Mouse (Mus musculus): Measurements from ENCODE around the gene Foxf2. TPM values are rescaled to one million over a fixed set of nuclear protein-coding genes. Genes with fewer than 3 reads are reported as not detected.
A peak's percentile ranks its signal among the peaks of the same experiment; 100 is the strongest.

Gene Foxf2
- 1.1 and 1.7 TPM in 2 replicates for polyA plus RNA-seq (2014; fragmentation: Nextera tagmentation; extraction: Ambion mirVana)

- H3K4me1 ChIP-seq (ENCODE audit: control insufficient read depth, insufficient read depth, low read length): peaks cover 24% of the 10 kb centered on the region
- 1% methylated on average over 66 of the region's 74 CpGs for WGBS (ENCODE audit: insufficient replicate concordance)
- H3K27ac ChIP-seq (ENCODE audit: low read depth, low read length): no peak within 1 kb of the TSS
- H3K9ac ChIP-seq (ENCODE audit: low read depth, low read length): peak within 1 kb of the TSS; percentile 29; the same call in 1 of the 2 replicates
- peaks cover 97% of the 10 kb centered on the region for H3K27me3 ChIP-seq (ENCODE audit: control insufficient read depth, insufficient read depth, low read length)
- peak within 1 kb of the TSS; percentile 56 for H3K4me3 ChIP-seq (ENCODE audit: low read depth, low read length)
- no peaks in the 10 kb centered on the region for H3K9me3 ChIP-seq (replicated peaks; ENCODE audit: control insufficient read depth, low read length)
- 0 out of 2 replicates have a peak, but pooled peaks have one; percentile 25 for ATAC-seq (replicated peaks; ENCODE audit: insufficient number of reproducible peaks, low FRiP score, low TSS enrichment)
- H3K4me2 ChIP-seq: peak within 1 kb of the TSS; percentile 94
- H3K36me3 ChIP-seq (ENCODE audit: control insufficient read depth, insufficient read depth, low read length): no peaks in the 10 kb centered on the region
Measured at GRCm38 (mm10) chr13:31625333-31626101, at the start of gene Foxf2. TSS of gene Foxf2 (plus strand) at chr13:31625816.

DNA sequence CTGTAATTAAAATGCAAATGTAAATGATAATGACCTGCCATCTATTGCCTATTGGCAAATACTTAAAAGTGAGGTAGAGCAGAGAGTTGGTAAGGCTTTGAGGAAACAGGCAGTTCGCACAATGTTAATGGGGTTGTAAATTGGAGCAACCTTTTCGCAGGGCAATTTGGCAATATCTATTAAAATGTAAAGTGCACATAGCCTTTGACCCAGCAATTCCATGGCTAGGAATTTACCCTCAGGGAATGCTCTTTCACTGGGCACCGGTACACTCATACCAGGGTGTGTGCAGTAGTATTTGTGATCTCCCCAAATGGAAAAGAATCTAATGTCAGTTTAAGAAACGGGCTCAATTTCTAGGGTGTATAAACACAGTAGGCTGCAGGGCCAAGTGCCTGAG, 48.9 kb upstream of the Foxf2 start:
- peaks cover 20% of the 10 kb centered on the region for H3K27me3 ChIP-seq (ENCODE audit: control insufficient read depth, insufficient read depth, low read length)
- H3K4me1 ChIP-seq (ENCODE audit: control insufficient read depth, insufficient read depth, low read length): no peaks in the 10 kb centered on the region
- no peak overlapping the region for H3K4me2 ChIP-seq

GRCm38 (mm10) chr13:31577576-31577975, 48.0 kb upstream of the Foxf2 start:
- Histone ChIP-seq H3K9me3 (replicated peaks; ENCODE audit: control insufficient read depth, low read length) (no peaks in the 10 kb centered on the region), H3K4me3 (ENCODE audit: low read depth, low read length) (no peak overlapping the region), H3K4me1 (ENCODE audit: control insufficient read depth, insufficient read depth, low read length) (no peaks in the 10 kb centered on the region), H3K36me3 (ENCODE audit: control insufficient read depth, insufficient read depth, low read length) (no peaks in the 10 kb centered on the region), H3K27ac (ENCODE audit: low read depth, low read length) (no peak overlapping the region), H3K27me3 (ENCODE audit: control insufficient read depth, insufficient read depth, low read length) (peaks cover 20% of the 10 kb centered on the region), H3K4me2 (no peak overlapping the region), H3K9ac (ENCODE audit: low read depth, low read length) (no peak overlapping the region)
- WGBS (ENCODE audit: insufficient replicate concordance): 37% methylated on average over 6 of the region's 6 CpGs
- ATAC-seq (replicated peaks; ENCODE audit: insufficient number of reproducible peaks, low FRiP score, low TSS enrichment): no peak

More for the DNA sequence above, 48.9 kb upstream of the Foxf2 start:
- no peaks in the 10 kb centered on the region for H3K36me3 ChIP-seq (ENCODE audit: control insufficient read depth, insufficient read depth, low read length)
- H3K9ac ChIP-seq (ENCODE audit: low read depth, low read length): no peak overlapping the region
- ATAC-seq (replicated peaks; ENCODE audit: insufficient number of reproducible peaks, low FRiP score, low TSS enrichment): no peak
- H3K9me3 ChIP-seq (replicated peaks; ENCODE audit: control insufficient read depth, low read length): no peaks in the 10 kb centered on the region
- H3K27ac ChIP-seq (ENCODE audit: low read depth, low read length): no peak overlapping the region
- H3K4me3 ChIP-seq (ENCODE audit: low read depth, low read length): no peak overlapping the region
- 66% methylated on average over 4 of the region's 4 CpGs for WGBS (ENCODE audit: insufficient replicate concordance)

- H3K27me3 ChIP-seq (ENCODE audit: control insufficient read depth, insufficient read depth, low read length): peaks cover 16% of the 10 kb centered on the region
- H3K9me3 ChIP-seq (replicated peaks; ENCODE audit: control insufficient read depth, low read length): no peaks in the 10 kb centered on the region
- H3K27ac ChIP-seq (ENCODE audit: low read depth, low read length): no peak overlapping the region
- no peak for ATAC-seq (replicated peaks; ENCODE audit: insufficient number of reproducible peaks, low FRiP score, low TSS enrichment)
- no peaks in the 10 kb centered on the region for H3K36me3 ChIP-seq (ENCODE audit: control insufficient read depth, insufficient read depth, low read length)
- H3K9ac ChIP-seq (ENCODE audit: low read depth, low read length): no peak overlapping the region
- H3K4me3 ChIP-seq (ENCODE audit: low read depth, low read length): no peak overlapping the region
- no peaks in the 10 kb centered on the region for H3K4me1 ChIP-seq (ENCODE audit: control insufficient read depth, insufficient read depth, low read length)
- no peak overlapping the region for H3K4me2 ChIP-seq
- 71% methylated on average over 10 of the region's 10 CpGs for WGBS (ENCODE audit: insufficient replicate concordance)
Measured at GRCm38 (mm10) chr13:31578389-31578788, 47.2 kb upstream of the Foxf2 start.

- Histone ChIP-seq H3K36me3 (ENCODE audit: control insufficient read depth, insufficient read depth, low read length) (no peaks in the 10 kb centered on the region), H3K9me3 (replicated peaks; ENCODE audit: control insufficient read depth, low read length) (no peaks in the 10 kb centered on the region), H3K4me1 (ENCODE audit: control insufficient read depth, insufficient read depth, low read length) (no peaks in the 10 kb centered on the region), H3K27ac (ENCODE audit: low read depth, low read length) (no peak overlapping the region), H3K9ac (ENCODE audit: low read depth, low read length) (no peak overlapping the region), H3K27me3 (ENCODE audit: control insufficient read depth, insufficient read depth, low read length) (peaks cover 9% of the 10 kb centered on the region; the same call in 1 of the 2 replicates), H3K4me2 (no peak overlapping the region), H3K4me3 (ENCODE audit: low read depth, low read length) (no peak overlapping the region)
- ATAC-seq (replicated peaks; ENCODE audit: insufficient number of reproducible peaks, low FRiP score, low TSS enrichment): no peak
- WGBS (ENCODE audit: insufficient replicate concordance): 48% methylated on average over 9 of the region's 9 CpGs
Measured at GRCm38 (mm10) chr13:31579866-31580265, 45.8 kb upstream of the Foxf2 start.

DNA sequence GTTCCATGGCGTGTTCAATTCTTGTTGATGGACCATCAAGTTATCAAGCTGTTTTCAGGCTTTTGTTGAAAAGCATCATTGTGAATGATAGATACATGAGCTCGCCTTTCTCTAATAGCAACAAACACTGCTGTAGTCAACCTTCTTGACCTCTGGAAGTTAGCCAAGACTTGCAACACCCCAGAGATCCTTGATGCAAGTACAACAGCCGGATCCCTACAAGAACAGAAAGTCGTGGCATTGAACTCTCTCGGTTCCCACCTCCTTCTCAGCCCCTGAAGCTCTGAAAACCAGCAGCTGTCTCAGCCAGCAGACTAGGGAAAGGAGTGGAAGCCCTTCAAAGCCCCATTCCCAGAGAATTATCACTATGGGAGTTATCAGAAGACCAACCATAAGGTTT, 38.3 kb upstream of the Foxf2 start:
- H3K4me3 ChIP-seq (ENCODE audit: low read depth, low read length): no peak overlapping the region
- H3K9me3 ChIP-seq (replicated peaks; ENCODE audit: control insufficient read depth, low read length): no peaks in the 10 kb centered on the region
- H3K27me3 ChIP-seq (ENCODE audit: control insufficient read depth, insufficient read depth, low read length): no peaks in the 10 kb centered on the region
- H3K4me1 ChIP-seq (ENCODE audit: control insufficient read depth, insufficient read depth, low read length): no peaks in the 10 kb centered on the region
- H3K9ac ChIP-seq (ENCODE audit: low read depth, low read length): no peak overlapping the region
- no peak for ATAC-seq (replicated peaks; ENCODE audit: insufficient number of reproducible peaks, low FRiP score, low TSS enrichment)
- H3K4me2 ChIP-seq: no peak overlapping the region
- H3K36me3 ChIP-seq (ENCODE audit: control insufficient read depth, insufficient read depth, low read length): no peaks in the 10 kb centered on the region
- no peak overlapping the region for H3K27ac ChIP-seq (ENCODE audit: low read depth, low read length)
- WGBS (ENCODE audit: insufficient replicate concordance): 56% methylated on average over 5 of the region's 5 CpGs

- H3K4me3 ChIP-seq (ENCODE audit: low read depth, low read length): no peak overlapping the region
- ATAC-seq (replicated peaks; ENCODE audit: insufficient number of reproducible peaks, low FRiP score, low TSS enrichment): no peak
- no peaks in the 10 kb centered on the region for H3K4me1 ChIP-seq (ENCODE audit: control insufficient read depth, insufficient read depth, low read length)
- no peak overlapping the region for H3K27ac ChIP-seq (ENCODE audit: low read depth, low read length)
- no peak overlapping the region for H3K9ac ChIP-seq (ENCODE audit: low read depth, low read length)
- WGBS (ENCODE audit: insufficient replicate concordance): 70% methylated on average over 5 of the region's 5 CpGs
- H3K36me3 ChIP-seq (ENCODE audit: control insufficient read depth, insufficient read depth, low read length): no peaks in the 10 kb centered on the region
- no peaks in the 10 kb centered on the region for H3K27me3 ChIP-seq (ENCODE audit: control insufficient read depth, insufficient read depth, low read length)
- no peak overlapping the region for H3K4me2 ChIP-seq
- H3K9me3 ChIP-seq (replicated peaks; ENCODE audit: control insufficient read depth, low read length): no peaks in the 10 kb centered on the region
Measured at GRCm38 (mm10) chr13:31599576-31599975, 26.0 kb upstream of the Foxf2 start.

- 80% methylated on average over 6 of the region's 6 CpGs for WGBS (ENCODE audit: insufficient replicate concordance)
- H3K27ac ChIP-seq (ENCODE audit: low read depth, low read length): no peak overlapping the region
- no peak for ATAC-seq (replicated peaks; ENCODE audit: insufficient number of reproducible peaks, low FRiP score, low TSS enrichment)
Measured at GRCm38 (mm10) chr13:31603964-31604363, 21.7 kb upstream of the Foxf2 start.

More at GRCm38 (mm10) chr13:31603964-31604363, 21.7 kb upstream of the Foxf2 start:
- no peak overlapping the region for H3K9ac ChIP-seq (ENCODE audit: low read depth, low read length)
- no peak overlapping the region for H3K4me3 ChIP-seq (ENCODE audit: low read depth, low read length)
- no peaks in the 10 kb centered on the region for H3K9me3 ChIP-seq (replicated peaks; ENCODE audit: control insufficient read depth, low read length)
- H3K27me3 ChIP-seq (ENCODE audit: control insufficient read depth, insufficient read depth, low read length): no peaks in the 10 kb centered on the region; the same call in 1 of the 2 replicates
- H3K36me3 ChIP-seq (ENCODE audit: control insufficient read depth, insufficient read depth, low read length): no peaks in the 10 kb centered on the region
- no peaks in the 10 kb centered on the region for H3K4me1 ChIP-seq (ENCODE audit: control insufficient read depth, insufficient read depth, low read length)
- no peak overlapping the region for H3K4me2 ChIP-seq

Measured in heart, embryonic 11.5 days (tissue).